Mouse (Mus musculus): ENCODE measurements at regions not wholly inside any gene's neighbourhood (a gene's known extent, or its start where the extent isn't known, plus 50 kb on each side); places are given as distances from the start of the nearest gene placed in this dataset.
"Not testable (repeated sequence)": the region's sequence is repeated elsewhere in the genome, so short reads cannot be mapped to it uniquely, and the experiment has no call there.

DNA sequence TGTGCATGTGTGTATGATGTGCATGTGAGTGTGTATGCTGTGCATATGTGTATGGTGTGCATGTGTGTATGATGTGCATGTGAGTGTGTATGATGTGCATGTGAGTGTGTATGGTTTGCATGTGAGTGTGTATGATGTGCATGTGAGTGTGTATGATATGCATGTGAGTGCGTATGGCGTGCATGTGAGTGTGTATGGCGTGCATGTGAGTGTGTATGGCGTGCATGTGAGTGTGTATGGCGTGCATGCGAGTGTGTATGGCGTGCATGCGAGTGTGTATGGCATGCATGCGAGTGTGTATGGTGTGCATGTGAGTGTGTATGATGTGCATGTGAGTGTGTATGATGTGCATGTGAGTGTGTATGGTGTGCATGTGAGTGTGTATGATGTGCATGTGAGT lies 103.2 kb upstream of the Nudt7 start:
- not testable (repeated sequence) for ATAC-seq (ENCODE audit: insufficient number of reproducible peaks, low FRiP score, low TSS enrichment)

GRCm38 (mm10) chr8:114052426-114052825 lies 80.9 kb upstream of the Nudt7 start:
- no peak for ATAC-seq (ENCODE audit: insufficient number of reproducible peaks, low FRiP score, low TSS enrichment)

GRCm38 (mm10) chr8:114063566-114063965 lies 69.8 kb upstream of the Nudt7 start:
- ATAC-seq (ENCODE audit: insufficient number of reproducible peaks, low FRiP score, low TSS enrichment), result no peak

DNA sequence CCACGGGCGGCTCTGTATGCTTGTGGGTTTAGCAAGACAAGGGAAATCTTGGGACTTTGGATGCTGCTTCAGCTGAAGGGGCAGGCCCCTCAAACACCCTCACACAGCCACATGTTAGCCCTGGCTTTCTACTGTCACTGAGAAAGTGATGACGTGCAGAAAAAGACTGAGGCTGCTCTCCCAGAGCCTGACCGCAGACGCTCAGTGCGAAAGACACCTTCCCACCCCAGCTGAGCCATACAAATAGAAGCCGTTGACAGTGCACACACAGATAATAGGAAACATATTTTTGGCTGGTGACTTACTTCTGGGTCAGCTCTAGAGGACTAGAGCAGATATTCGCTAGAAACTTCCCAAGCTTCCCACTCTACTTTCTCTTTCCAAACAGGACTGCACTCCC lies 61.0 kb upstream of the Nudt7 start:
- ATAC-seq (ENCODE audit: insufficient number of reproducible peaks, low FRiP score, low TSS enrichment), result no peak

- no peak for ATAC-seq (ENCODE audit: insufficient number of reproducible peaks, low FRiP score, low TSS enrichment)
Observed at GRCm38 (mm10) chr8:114074122-114074521, 59.2 kb upstream of the Nudt7 start.

GRCm38 (mm10) chr8:114076701-114077100 lies 56.7 kb upstream of the Nudt7 start:
- ATAC-seq (ENCODE audit: insufficient number of reproducible peaks, low FRiP score, low TSS enrichment), result no peak

- no peak; the same call in 1 of the 2 replicates for ATAC-seq (ENCODE audit: insufficient number of reproducible peaks, low FRiP score, low TSS enrichment)
Observed at GRCm38 (mm10) chr8:114081049-114081756, 52.2 kb upstream of the Nudt7 start.

DNA sequence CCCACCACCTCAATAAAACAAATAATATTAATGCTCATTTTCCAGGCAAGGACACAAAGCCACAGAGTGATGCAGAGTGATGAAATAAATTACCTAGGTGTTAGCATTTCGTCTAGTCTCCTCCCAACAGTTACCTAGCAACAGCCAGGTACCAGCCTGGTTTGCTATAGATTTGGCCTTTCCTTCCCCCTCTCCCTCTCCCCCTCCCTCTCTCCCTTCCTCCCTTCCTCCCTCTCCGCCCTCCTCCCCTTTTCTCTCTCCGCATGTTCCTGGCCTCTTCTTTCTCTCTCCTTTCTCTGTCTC lies 51.6 kb upstream of the Nudt7 start:
- no peak for ATAC-seq (ENCODE audit: insufficient number of reproducible peaks, low FRiP score, low TSS enrichment)

Data from cerebellum, adult (tissue).